In the genomic region with DNA sequence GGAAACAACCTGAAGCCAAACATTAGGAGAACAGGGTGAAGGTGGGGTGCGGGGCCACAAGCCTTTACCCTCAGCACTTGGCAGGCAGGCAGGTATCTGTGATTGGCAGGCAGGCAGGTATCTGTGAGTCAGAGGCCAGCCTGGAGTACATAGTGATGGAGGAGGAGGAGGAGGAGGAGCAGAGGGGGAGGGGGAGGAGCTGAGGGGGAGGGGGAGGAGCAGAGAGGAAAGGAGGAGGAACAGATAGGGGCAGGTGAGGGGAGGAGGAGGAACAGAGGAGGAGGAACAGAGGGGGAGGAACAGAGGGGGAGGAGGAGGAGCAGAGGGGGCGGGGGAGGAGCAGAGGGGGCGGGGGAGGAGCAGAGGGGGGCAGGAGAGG, we compare ENCODE assay signal across 11 mouse cellular contexts.
"Had no signal": no experiment of that assay in that cellular context is flagged by ENCODE, and none has a peak within 500 bp of the region (broad histone marks: within the 10 kb centered on the region; RNA-seq: fewer than 3 reads in every experiment).

No protein-coding gene starts in this region.

- H3K4me3 ChIP-seq: left cerebral cortex, adult 2 months; limb, embryonic 10.5 days; lung, embryonic 15.5 days; midbrain, embryonic 12.5 days; neural tube, embryonic 15.5 days had no signal

- H3K36me3 ChIP-seq: limb, embryonic 10.5 days; lung, embryonic 15.5 days; midbrain, embryonic 12.5 days; neural tube, embryonic 15.5 days had no signal

- H3K27ac ChIP-seq: left cerebral cortex, adult 2 months; limb, embryonic 10.5 days; lung, embryonic 15.5 days; midbrain, embryonic 12.5 days; neural tube, embryonic 15.5 days had no signal

- ATAC-seq: midbrain, embryonic 16.5 days had no signal

- H3K9me3 ChIP-seq: limb, embryonic 10.5 days; lung, embryonic 15.5 days; midbrain, embryonic 12.5 days; neural tube, embryonic 15.5 days had no signal

- H3K9ac ChIP-seq: lung, embryonic 15.5 days; midbrain, embryonic 12.5 days; neural tube, embryonic 15.5 days had no signal

- H3K27me3 ChIP-seq: lung, embryonic 15.5 days; midbrain, embryonic 12.5 days; neural tube, embryonic 15.5 days had no signal

- DNase-seq: kidney, postnatal 10 days; lung, postnatal 14 days; right cerebral cortex, adult 18-20 months; spleen, adult 18-20 months; thymus, postnatal 36 days had no signal

- H3K4me1 ChIP-seq: midbrain, embryonic 12.5 days had no signal

- H3K4me2 ChIP-seq: lung, embryonic 15.5 days; midbrain, embryonic 12.5 days; neural tube, embryonic 15.5 days had no signal
